Mouse (Mus musculus): Measurements from ENCODE around the gene Npy1r. TPM values are rescaled to one million over a fixed set of nuclear protein-coding genes. Genes with fewer than 3 reads are reported as not detected.

Npy1r gene
- polyA plus RNA-seq, 1 experiment: 5.2 TPM

- DNase-seq (ENCODE audit: low read depth): no peak
Measured at GRCm38 (mm10) chr8:66731957-66732356, 35.0 kb downstream of the Npy1r start.

DNA sequence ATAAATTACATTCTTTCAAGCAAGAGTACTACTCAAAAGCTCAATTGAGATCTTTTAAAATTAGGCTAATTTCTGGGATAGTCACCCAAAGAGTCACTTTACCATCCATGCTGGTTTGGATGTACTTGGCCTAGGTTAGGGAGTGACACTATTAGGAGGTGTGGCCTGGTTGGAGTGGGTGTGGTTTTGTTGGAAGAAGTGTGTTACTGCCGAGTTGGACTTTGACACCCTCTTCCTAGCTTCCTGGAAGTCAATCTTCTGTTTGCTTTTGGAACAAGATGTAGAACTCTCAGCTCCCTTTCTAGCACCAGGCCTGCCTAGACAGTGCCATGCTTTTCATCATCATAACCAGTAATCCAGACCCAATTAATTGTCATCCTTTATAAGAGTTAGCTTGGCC is 45.4 kb downstream of the Npy1r start:
- no peak for TF ChIP-seq POLR2A (IDR thresholded peaks at IDR 0.05; ENCODE audit: borderline replicate concordance, extremely low read depth, insufficient read depth, insufficient read length, poor library complexity, severe bottlenecking)
- no peak for TF ChIP-seq CTCF (IDR thresholded peaks at IDR 0.05; ENCODE audit: borderline replicate concordance, extremely low read depth, insufficient read depth, insufficient read length)
- no peak for DNase-seq (ENCODE audit: low read depth)

More at GRCm38 (mm10) chr8:66731957-66732356, 35.0 kb downstream of the Npy1r start:
- TF ChIP-seq CTCF (IDR thresholded peaks at IDR 0.05; ENCODE audit: borderline replicate concordance, extremely low read depth, insufficient read depth, insufficient read length): no peak
- no peak for TF ChIP-seq POLR2A (IDR thresholded peaks at IDR 0.05; ENCODE audit: borderline replicate concordance, extremely low read depth, insufficient read depth, insufficient read length, poor library complexity, severe bottlenecking)

DNA sequence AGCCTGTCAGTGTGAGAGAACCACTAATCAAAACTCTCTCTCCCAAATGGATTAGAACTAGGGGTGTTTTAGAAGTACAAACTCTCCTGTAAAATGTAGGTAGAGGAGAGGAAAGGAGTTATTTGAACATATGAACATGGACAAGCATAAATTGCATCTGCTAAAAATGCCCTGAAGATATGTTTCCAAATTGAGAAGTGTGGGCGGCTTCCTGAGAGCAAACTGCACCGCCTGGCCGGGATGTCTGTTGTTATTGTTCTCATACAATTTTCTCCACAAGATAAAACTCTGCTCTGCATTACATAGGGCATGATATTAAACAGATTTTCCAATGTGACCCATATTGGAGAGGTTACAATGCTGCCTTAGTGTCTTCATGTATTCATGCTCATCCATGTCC is 48.6 kb downstream of the Npy1r start:
- TF ChIP-seq CTCF (IDR thresholded peaks at IDR 0.05; ENCODE audit: borderline replicate concordance, extremely low read depth, insufficient read depth, insufficient read length): no peak
- no peak for TF ChIP-seq POLR2A (IDR thresholded peaks at IDR 0.05; ENCODE audit: borderline replicate concordance, extremely low read depth, insufficient read depth, insufficient read length, poor library complexity, severe bottlenecking)
- DNase-seq (ENCODE audit: low read depth): no peak

GRCm38 (mm10) chr8:66751621-66752020 is 54.6 kb downstream of the Npy1r start:
- TF ChIP-seq POLR2A (IDR thresholded peaks at IDR 0.05; ENCODE audit: borderline replicate concordance, extremely low read depth, insufficient read depth, insufficient read length, poor library complexity, severe bottlenecking) (no peak), CTCF (IDR thresholded peaks at IDR 0.05; ENCODE audit: borderline replicate concordance, extremely low read depth, insufficient read depth, insufficient read length) (no peak)
- no peak for DNase-seq (ENCODE audit: low read depth)

DNA sequence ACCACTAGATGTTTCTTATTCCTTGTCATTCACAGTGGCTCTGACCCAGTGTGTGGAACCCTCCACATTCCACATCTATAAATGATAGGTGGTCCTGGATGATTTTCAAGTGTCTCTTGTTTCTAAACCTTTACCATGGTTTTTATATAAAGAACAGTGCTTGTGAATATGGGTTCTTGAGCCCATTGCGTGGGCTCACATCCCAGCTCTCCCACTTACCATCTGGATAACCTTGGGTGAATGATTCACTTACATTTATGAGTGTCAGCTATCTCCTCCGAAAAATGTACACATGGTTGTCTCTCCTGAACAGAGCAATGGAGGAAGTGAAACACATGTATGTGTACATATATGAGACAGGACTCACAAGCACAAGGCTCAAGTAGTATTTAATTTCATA is 59.2 kb downstream of the Npy1r start:
- TF ChIP-seq CTCF (IDR thresholded peaks at IDR 0.05; ENCODE audit: borderline replicate concordance, extremely low read depth, insufficient read depth, insufficient read length): no peak
- TF ChIP-seq POLR2A (IDR thresholded peaks at IDR 0.05; ENCODE audit: borderline replicate concordance, extremely low read depth, insufficient read depth, insufficient read length, poor library complexity, severe bottlenecking): no peak
- DNase-seq (ENCODE audit: low read depth): no peak

Other genes starting within 250 kb of the Npy1r start
- gene Tma16, start 210.7 kb upstream of the Npy1r start, polyA plus RNA-seq (2012; rRNA removed): 9.0 and 11.6 TPM in 2 replicates
- 0.04 TPM in 1 of 2 replicates, not detected in the other for gene Tktl2, start 185.4 kb upstream of the Npy1r start, polyA plus RNA-seq (2012; rRNA removed)
- gene Npy5r, start 9.1 kb upstream of the Npy1r start, polyA plus RNA-seq (2012; rRNA removed): 0.73 and 0.77 TPM in 2 replicates
- gene Naf1, start 163.0 kb downstream of the Npy1r start, polyA plus RNA-seq (2012; rRNA removed): 8.5 and 9.6 TPM in 2 replicates

All from brain, embryonic 14.5 days (tissue).